Mouse (Mus musculus) liver, postnatal 0 days (tissue): ENCODE measurements around the gene Inpp5d. TPM values are rescaled to one million over a fixed set of nuclear protein-coding genes. Genes with fewer than 3 reads are reported as not detected.
A peak's percentile ranks its signal among the peaks of the same experiment; 100 is the strongest.

Experiments
- ATAC-seq: fragments of 200-750 bp; cut with Nextera tagmentation; 2 replicates; pipeline ENCODE4 v1.8.0; 2017; ENCODE audit warnings: mild to moderate bottlenecking, moderate library complexity
- DNase-seq: peaks from one replicate; pipeline ENCODE4 v3.0.0-alpha.2; 2016
- H3K27ac ChIP-seq: fragments of 300-500 bp; sonication (generic); 2 replicates; pipeline ENCODE4 v1.5.1; 2014; ENCODE audit warnings: antibody characterized with exemption, moderate library complexity, mild to moderate bottlenecking, low read depth
- H3K27me3 ChIP-seq: fragments of 300-500 bp; sonication (generic); 2 replicates; pipeline ENCODE4 v1.6.1; 2014; ENCODE audit warnings: low read length, control low read depth, mixed read lengths; ENCODE audit not compliant: insufficient read depth
- H3K36me3 ChIP-seq: fragments of 300-500 bp; sonication (generic); replicated peaks from 2 replicates; pipeline ENCODE4 v1.6.1; 2014; ENCODE audit warnings: mild to moderate bottlenecking, control low read depth, low read length, moderate library complexity, mixed read lengths; ENCODE audit not compliant: insufficient read depth
- H3K4me1 ChIP-seq: fragments of 300-500 bp; sonication (generic); 2 replicates; pipeline ENCODE4 v1.6.1; 2014; ENCODE audit warnings: antibody characterized with exemption, mild to moderate bottlenecking, control low read depth; ENCODE audit not compliant: insufficient read depth
- H3K4me2 ChIP-seq: fragments of 300-500 bp; sonication (generic); 2 replicates; pipeline ENCODE4 v1.6.1; 2014; ENCODE audit warnings: low read depth, mild to moderate bottlenecking, low read length, moderate library complexity, mixed read lengths
- H3K4me3 ChIP-seq: fragments of 300-500 bp; sonication (generic); 2 replicates; pipeline ENCODE4 v1.5.1; 2014; ENCODE audit warnings: low read depth, low read length
- H3K9ac ChIP-seq: fragments of 300-500 bp; sonication (generic); replicated peaks from 2 replicates; pipeline ENCODE4 v1.6.1; 2014; ENCODE audit warnings: mild to moderate bottlenecking, moderate library complexity
- H3K9me3 ChIP-seq: fragments of 300-500 bp; sonication (generic); 2 replicates; pipeline ENCODE4 v1.6.1; 2016; ENCODE audit warnings: mild to moderate bottlenecking, control low read depth, low read length, mixed read lengths
- CTCF ChIP-seq: sonication (generic); IDR thresholded peaks from 2 replicates; pipeline ENCODE4 v1.5.1; 2016; ENCODE audit warnings: antibody characterized with exemption, low read depth
- EP300 ChIP-seq: IDR thresholded peaks from 2 replicates; pipeline ENCODE4 v1.6.1; 2016; ENCODE audit warnings: antibody characterized with exemption, low read depth, mild to moderate bottlenecking
- WGBS: fragments of 180-500 bp; shearing (Covaris S2); extraction: QIAGEN DNeasy Blood & Tissue Kit; methylation state at CpG from one replicate; pipeline ENCODE4 v1.1.7; 2014; ENCODE audit not compliant: insufficient replicate concordance; 5-methylcytosine and 5-hydroxymethylcytosine counted together
- polyA plus RNA-seq: library from polyadenylated mRNA; unstranded; fragments of >200 nt; fragmentation: Nextera tagmentation; extraction: Ambion mirVana; gene quantifications from 2 replicates; pipeline ENCODE4 v1.2.1, GENCODE M21; 2015

Gene Inpp5d
- polyA plus RNA-seq, 1 experiment from 2014 or later = 13.3 TPM

DNA sequence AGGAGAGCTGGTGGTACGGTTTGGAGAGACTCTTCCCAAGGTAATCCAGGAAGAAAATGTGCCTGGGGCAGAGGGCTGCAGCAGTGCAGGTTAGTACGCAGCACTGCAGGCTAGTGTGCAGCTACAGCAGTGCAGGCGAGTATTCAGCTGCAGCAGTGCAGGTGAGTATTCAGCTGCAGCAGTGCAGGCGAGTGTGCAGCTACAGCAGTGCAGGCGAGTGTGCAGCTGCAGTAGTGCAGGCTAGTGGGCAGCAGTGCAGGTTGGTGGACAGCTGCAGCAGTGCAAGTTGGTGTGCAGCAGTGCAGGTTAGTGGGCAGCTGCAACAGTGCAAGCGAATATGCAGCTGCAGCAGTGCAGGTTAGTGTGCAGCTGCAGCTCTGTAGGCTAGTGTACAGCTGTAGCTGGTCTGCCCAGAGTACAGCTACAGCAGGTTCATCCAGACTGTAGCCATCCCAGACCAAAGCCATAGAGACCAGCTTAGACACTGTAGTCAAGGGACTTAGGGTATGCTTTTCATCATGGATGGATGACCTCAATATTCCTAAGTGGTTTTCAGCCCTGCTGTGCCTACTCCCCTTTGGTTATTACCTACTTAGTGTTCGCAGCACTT is 89.7 kb downstream of the Inpp5d start:
- Histone ChIP-seq H3K9ac (no peak overlapping the region), H3K27ac (no peak overlapping the region), H3K4me2 (no peak overlapping the region), H3K4me1 (peaks cover 22% of the 10 kb centered on the region), H3K27me3 (no peaks in the 10 kb centered on the region), H3K9me3 (no peaks in the 10 kb centered on the region), H3K4me3 (no peak overlapping the region), H3K36me3 (peaks cover 49% of the 10 kb centered on the region)
- WGBS = 84% methylated on average over 7 of the region's 7 CpGs
- TF ChIP-seq EP300 (no peak), CTCF (no peak)
- no peak for DNase-seq
- ATAC-seq = no peak

DNA sequence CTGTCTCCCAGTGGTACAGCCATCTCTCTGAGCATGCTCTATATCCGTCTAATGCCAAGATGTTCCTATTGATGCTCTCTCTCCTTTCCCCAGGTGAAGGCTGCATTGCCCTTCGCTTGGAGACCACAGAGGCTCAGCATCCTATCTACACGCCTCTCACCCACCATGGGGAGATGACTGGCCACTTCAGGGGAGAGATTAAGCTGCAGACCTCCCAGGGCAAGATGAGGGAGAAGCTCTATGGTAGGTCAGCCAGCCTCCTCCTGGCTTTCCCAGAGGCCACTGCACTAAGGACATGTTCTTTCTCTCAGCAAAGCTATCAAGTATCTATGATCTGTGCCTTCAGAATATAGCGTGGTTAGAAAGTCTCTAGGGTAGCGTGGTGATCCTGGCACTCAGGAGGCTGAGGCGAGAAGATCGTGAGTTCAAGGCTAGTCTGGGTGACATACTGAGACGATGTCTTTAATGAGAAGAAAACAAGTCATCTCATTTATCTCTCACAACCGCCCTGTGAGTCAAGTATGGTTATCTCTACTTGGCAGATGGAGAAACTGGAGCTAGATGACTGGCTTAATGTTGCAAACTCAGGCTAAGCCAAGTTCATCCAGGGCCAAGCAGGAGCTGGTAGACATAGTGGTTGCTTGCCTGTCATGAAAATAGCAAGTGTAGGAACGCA is 92.0 kb downstream of the Inpp5d start:
- ATAC-seq (peak; percentile 95), DNase-seq (peak; percentile 42)
- 51% methylated on average over 10 of the region's 10 CpGs for WGBS
- Histone ChIP-seq H3K9ac (peak overlapping the region; percentile 41), H3K27me3 (no peaks in the 10 kb centered on the region), H3K4me2 (peak overlapping the region; percentile 38), H3K4me3 (no peak overlapping the region), H3K4me1 (peaks cover 16% of the 10 kb centered on the region), H3K36me3 (peaks cover 43% of the 10 kb centered on the region), H3K9me3 (no peaks in the 10 kb centered on the region), H3K27ac (peak overlapping the region; percentile 77)
- TF ChIP-seq EP300 = peak; percentile 99
- no peak for TF ChIP-seq CTCF

GRCm38 (mm10) chr1:87712614-87712971 is 92.5 kb downstream of the Inpp5d start:
- Histone ChIP-seq H3K27ac (peak overlapping the region; percentile 77), H3K4me2 (peak overlapping the region; percentile 31), H3K9me3 (no peaks in the 10 kb centered on the region), H3K4me3 (no peak overlapping the region), H3K9ac (no peak overlapping the region), H3K36me3 (peaks cover 41% of the 10 kb centered on the region), H3K4me1 (peaks cover 16% of the 10 kb centered on the region), H3K27me3 (no peaks in the 10 kb centered on the region)
- ATAC-seq (no peak; the same call in 1 of the 2 replicates), DNase-seq (no peak)
- WGBS = 38% methylated on average over 1 of the region's 1 CpGs
- TF ChIP-seq EP300 = no peak
- TF ChIP-seq CTCF = no peak

- WGBS = 37% methylated on average over 8 of the region's 8 CpGs
- H3K4me1 ChIP-seq = no peaks in the 10 kb centered on the region
- no peak overlapping the region for H3K4me3 ChIP-seq
- H3K9ac ChIP-seq = no peak overlapping the region
- DNase-seq (no peak), ATAC-seq (no peak)
- no peaks in the 10 kb centered on the region for H3K27me3 ChIP-seq
- H3K9me3 ChIP-seq = no peaks in the 10 kb centered on the region
- no peak overlapping the region for H3K4me2 ChIP-seq
- H3K27ac ChIP-seq = no peak overlapping the region
- TF ChIP-seq EP300 (no peak), CTCF (peak; percentile 69)
- peaks cover 12% of the 10 kb centered on the region; the same call in 1 of the 2 replicates for H3K36me3 ChIP-seq
These were observed 101.3 kb downstream of the Inpp5d start for GRCm38 (mm10) chr1:87721382-87721781.

GRCm38 (mm10) chr1:87722081-87722480 is 102.0 kb downstream of the Inpp5d start:
- Histone ChIP-seq H3K27me3 (no peaks in the 10 kb centered on the region), H3K4me3 (no peak overlapping the region), H3K9ac (no peak overlapping the region), H3K36me3 (peaks cover 12% of the 10 kb centered on the region; the same call in 1 of the 2 replicates), H3K4me2 (no peak overlapping the region), H3K4me1 (no peaks in the 10 kb centered on the region), H3K27ac (no peak overlapping the region), H3K9me3 (no peaks in the 10 kb centered on the region)
- no peak for DNase-seq
- TF ChIP-seq EP300 (no peak), CTCF (no peak)
- 44% methylated on average over 2 of the region's 2 CpGs for WGBS
- ATAC-seq = no peak

DNA sequence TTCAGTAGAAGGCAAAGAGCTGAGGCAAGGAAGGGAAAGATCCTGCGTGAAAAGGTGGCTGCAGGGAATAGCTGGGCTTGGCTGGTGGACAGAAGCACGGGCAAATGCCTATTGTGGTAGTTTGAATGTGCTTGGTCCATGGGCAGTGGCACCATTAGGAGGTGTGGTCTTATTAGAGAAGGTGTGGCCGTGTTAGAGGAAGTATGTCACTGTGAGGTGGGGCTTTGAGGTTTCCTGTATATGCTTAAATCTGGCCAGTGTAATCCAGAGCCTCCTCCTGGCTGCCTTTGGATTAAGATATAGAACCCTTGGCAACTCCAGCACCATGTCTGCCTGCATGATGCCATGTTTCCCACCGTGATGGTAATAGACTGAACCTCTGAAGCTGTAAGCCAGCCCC is 103.2 kb downstream of the Inpp5d start:
- DNase-seq = no peak
- H3K27me3 ChIP-seq = no peaks in the 10 kb centered on the region
- H3K4me1 ChIP-seq = no peaks in the 10 kb centered on the region
- no peak for TF ChIP-seq CTCF
- no peak for TF ChIP-seq EP300
- H3K9ac ChIP-seq = no peak overlapping the region
- H3K27ac ChIP-seq = no peak overlapping the region
- peaks cover 3% of the 10 kb centered on the region; the same call in 1 of the 2 replicates for H3K36me3 ChIP-seq
- H3K4me2 ChIP-seq = no peak overlapping the region
- 67% methylated on average over 4 of the region's 4 CpGs for WGBS
- no peak for ATAC-seq
- no peaks in the 10 kb centered on the region for H3K9me3 ChIP-seq
- no peak overlapping the region for H3K4me3 ChIP-seq
